Mouse (Mus musculus): ENCODE measurements around the gene Hist1h2be.
"Not testable (repeated sequence)": the region's sequence is repeated elsewhere in the genome, so short reads cannot be mapped to it uniquely, and the experiment has no call there.

The Hist1h2be gene

GRCm38 (mm10) chr13:23551146-23551834, 69.6 kb downstream of the Hist1h2be start, which contains the start of gene Hist1h4f:
Hist1h4f (minus strand) TSS chr13:23551648.
- peak; percentile 74 for DNase-seq (ENCODE audit: low spot score)

GRCm38 (mm10) chr13:23550761-23551145, 70.2 kb downstream of the Hist1h2be start:
- DNase-seq (ENCODE audit: low spot score): no peak

- DNase-seq (ENCODE audit: low spot score): no peak
Measured at GRCm38 (mm10) chr13:23546694-23547093, 74.2 kb downstream of the Hist1h2be start.

- DNase-seq (ENCODE audit: low spot score): not testable (repeated sequence)
Measured at GRCm38 (mm10) chr13:23544787-23545120, 76.2 kb downstream of the Hist1h2be start.

- no peak for DNase-seq (ENCODE audit: low spot score)
Measured at GRCm38 (mm10) chr13:23543965-23544786, 76.7 kb downstream of the Hist1h2be start, which contains the start of gene Hist1h3f. Hist1h3f (plus strand) TSS chr13:23544052.

- DNase-seq (ENCODE audit: low spot score): not testable (repeated sequence)
Measured at GRCm38 (mm10) chr13:23542999-23543607, 77.8 kb downstream of the Hist1h2be start, which contains the start of gene Hist1h2bh. Hist1h2bh (minus strand) TSS chr13:23543392.

- DNase-seq (ENCODE audit: low spot score): not testable (repeated sequence)
Measured at GRCm38 (mm10) chr13:23542225-23542980, 78.5 kb downstream of the Hist1h2be start.

- no peak for DNase-seq (ENCODE audit: low spot score)
Measured at GRCm38 (mm10) chr13:23541497-23541896, 79.4 kb downstream of the Hist1h2be start.

GRCm38 (mm10) chr13:23539821-23540220, 81.1 kb downstream of the Hist1h2be start:
- DNase-seq (ENCODE audit: low spot score): not testable (repeated sequence)

GRCm38 (mm10) chr13:23538249-23538648, 82.7 kb downstream of the Hist1h2be start:
- no peak for DNase-seq (ENCODE audit: low spot score)

GRCm38 (mm10) chr13:23537006-23537710, 83.8 kb downstream of the Hist1h2be start:
- DNase-seq (ENCODE audit: low spot score): no peak

GRCm38 (mm10) chr13:23536076-23536822, 84.7 kb downstream of the Hist1h2be start:
- no peak for DNase-seq (ENCODE audit: low spot score)

- DNase-seq (ENCODE audit: low spot score): not testable (repeated sequence)
Measured at GRCm38 (mm10) chr13:23535137-23536075, 85.5 kb downstream of the Hist1h2be start, which contains the start of gene Hist1h3g. Hist1h3g (plus strand) TSS chr13:23535422.

- DNase-seq (ENCODE audit: low spot score): no peak
Measured at GRCm38 (mm10) chr13:23534368-23535131, 86.4 kb downstream of the Hist1h2be start.
